Mouse (Mus musculus) forebrain, embryonic 13.5 days (tissue): ENCODE results near the gene Mypop. TPM values are rescaled to one million over a fixed set of nuclear protein-coding genes. Genes with fewer than 3 reads are reported as not detected.

ENCODE experiments used
- ATAC-seq: fragments of 200-750 bp; cut with Nextera tagmentation; 2 replicates; pipeline ENCODE4 v1.8.0; 2017
- H3K27ac ChIP-seq: fragments of 300-500 bp; sonication (generic); 2 replicates; pipeline ENCODE4 v1.5.1; 2015; ENCODE audit warnings: inconsistent platforms, mild to moderate bottlenecking, moderate library complexity
- H3K27me3 ChIP-seq: fragments of 300-500 bp; sonication (generic); 2 replicates; pipeline ENCODE4 v1.6.1; 2015; ENCODE audit warnings: mild to moderate bottlenecking, inconsistent platforms
- H3K36me3 ChIP-seq: fragments of 300-500 bp; sonication (generic); 2 replicates; pipeline ENCODE4 v1.6.1; 2015; ENCODE audit warnings: mild to moderate bottlenecking, inconsistent platforms; ENCODE audit not compliant: poor library complexity, severe bottlenecking
- H3K4me1 ChIP-seq: fragments of 300-500 bp; sonication (generic); 2 replicates; pipeline ENCODE4 v1.6.1; 2015; ENCODE audit warnings: inconsistent platforms
- H3K4me2 ChIP-seq: fragments of 300-500 bp; sonication (generic); 2 replicates; pipeline ENCODE4 v1.6.1; 2015; ENCODE audit warnings: inconsistent platforms, mild to moderate bottlenecking, moderate library complexity
- H3K4me3 ChIP-seq: fragments of 300-500 bp; sonication (generic); 2 replicates; pipeline ENCODE4 v1.5.1; 2015; ENCODE audit warnings: mild to moderate bottlenecking, inconsistent platforms
- H3K9ac ChIP-seq: fragments of 300-500 bp; sonication (generic); 2 replicates; pipeline ENCODE4 v1.6.1; 2015; ENCODE audit warnings: mild to moderate bottlenecking, inconsistent platforms
- H3K9me3 ChIP-seq: fragments of 300-500 bp; sonication (generic); replicated peaks from 2 replicates; pipeline ENCODE4 v1.6.1; 2016; ENCODE audit warnings: inconsistent platforms
- WGBS: fragments of 180-500 bp; shearing (Covaris S2); methylation state at CpG from one replicate; pipeline ENCODE4 v1.1.7; 2015; 5-methylcytosine and 5-hydroxymethylcytosine counted together
- polyA plus RNA-seq: library from polyadenylated mRNA; unstranded; fragments of >200 nt; fragmentation: Nextera tagmentation; extraction: Ambion mirVana; gene quantifications from 2 replicates; pipeline ENCODE4 v1.2.1, GENCODE M21; 2015

The Mypop gene
- polyA plus RNA-seq, 1 experiment from 2014 or later: 2.8 TPM

- WGBS: 6% methylated on average over 30 of the region's 30 CpGs
- H3K27ac ChIP-seq: 0 out of 2 replicates have a peak within 1 kb of the TSS, but pooled peaks have one; percentile 48
- peak; percentile 7; the same call in 1 of the 2 replicates for ATAC-seq
Measured at GRCm38 (mm10) chr7:19023357-19023814, 32.3 kb downstream of the Mypop start, which contains the start of gene Foxa3. TSS of gene Foxa3 (minus strand) at chr7:19023538.

DNA sequence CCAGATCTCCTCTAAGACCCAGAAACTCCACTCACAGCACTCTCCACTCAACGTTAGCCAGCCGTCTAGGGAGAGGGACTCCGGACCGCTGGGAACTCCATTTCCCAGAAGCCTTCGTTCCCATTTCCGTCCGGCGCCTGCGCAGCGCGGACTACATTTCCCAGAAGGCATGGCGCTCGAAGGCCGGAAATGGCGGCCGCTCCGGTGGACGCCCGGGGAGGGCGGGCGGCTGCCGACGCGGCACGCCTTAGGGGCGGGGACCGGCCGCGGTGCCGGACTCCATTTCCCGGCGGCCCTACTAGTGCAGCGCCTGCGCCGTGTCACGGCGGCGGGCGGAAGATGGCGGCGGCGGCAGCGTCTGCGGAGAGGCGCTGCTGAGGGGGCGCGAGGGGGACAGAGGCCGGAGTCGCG is 33.1 kb downstream of the Mypop start, which contains the start of gene Sympk:
TSS of gene Sympk (plus strand) at position 282 of the 411 bp plus-strand sequence.
- Histone ChIP-seq H3K27ac (peak within 1 kb of the TSS; percentile 48; the same call in 1 of the 2 replicates), H3K4me3 (peak within 1 kb of the TSS; percentile 95), H3K4me1 (peaks cover 18% of the 10 kb centered on the region), H3K4me2 (peak within 1 kb of the TSS; percentile 92), H3K9me3 (no peaks in the 10 kb centered on the region), H3K9ac (peak within 1 kb of the TSS; percentile 92), H3K27me3 (peaks cover 43% of the 10 kb centered on the region), H3K36me3 (peaks cover 7% of the 10 kb centered on the region)
- peak; percentile 98 for ATAC-seq
- under 1% methylated on average over 50 of the region's 50 CpGs for WGBS

More at GRCm38 (mm10) chr7:19023357-19023814, 32.3 kb downstream of the Mypop start, which contains the start of gene Foxa3:
- peak within 1 kb of the TSS; percentile 92 for H3K9ac ChIP-seq
- H3K9me3 ChIP-seq: no peaks in the 10 kb centered on the region
- peaks cover 18% of the 10 kb centered on the region for H3K4me1 ChIP-seq
- H3K4me2 ChIP-seq: peak within 1 kb of the TSS; percentile 92
- peaks cover 43% of the 10 kb centered on the region for H3K27me3 ChIP-seq
- peak within 1 kb of the TSS; percentile 95 for H3K4me3 ChIP-seq
- peaks cover under 1% of the 10 kb centered on the region; the same call in 1 of the 2 replicates for H3K36me3 ChIP-seq

GRCm38 (mm10) chr7:19024581-19025255 is 33.7 kb downstream of the Mypop start:
- Histone ChIP-seq H3K9me3 (no peaks in the 10 kb centered on the region), H3K4me1 (peaks cover 18% of the 10 kb centered on the region), H3K4me3 (peak overlapping the region; percentile 95), H3K4me2 (peak overlapping the region; percentile 92), H3K27me3 (peaks cover 40% of the 10 kb centered on the region), H3K36me3 (peaks cover 14% of the 10 kb centered on the region), H3K27ac (peak overlapping the region; percentile 48; the same call in 1 of the 2 replicates), H3K9ac (peak overlapping the region; percentile 92)
- 2% methylated on average over 32 of the region's 36 CpGs for WGBS
- ATAC-seq: peak; percentile 64

GRCm38 (mm10) chr7:19028067-19028466 is 37.0 kb downstream of the Mypop start:
- no peak overlapping the region for H3K9ac ChIP-seq

GRCm38 (mm10) chr7:19029084-19029653 is 38.1 kb downstream of the Mypop start:
- H3K27ac ChIP-seq: no peak overlapping the region
- H3K4me2 ChIP-seq: no peak overlapping the region
- H3K27me3 ChIP-seq: no peaks in the 10 kb centered on the region
- WGBS: 64% methylated on average over 6 of the region's 6 CpGs
- H3K9ac ChIP-seq: no peak overlapping the region
- peaks cover 56% of the 10 kb centered on the region for H3K36me3 ChIP-seq
- peaks cover 18% of the 10 kb centered on the region for H3K4me1 ChIP-seq
- H3K9me3 ChIP-seq: no peaks in the 10 kb centered on the region
- ATAC-seq: no peak
- H3K4me3 ChIP-seq: no peak overlapping the region

More at GRCm38 (mm10) chr7:19028067-19028466, 37.0 kb downstream of the Mypop start:
- H3K4me3 ChIP-seq: no peak overlapping the region
- H3K4me1 ChIP-seq: peaks cover 18% of the 10 kb centered on the region
- no peak overlapping the region for H3K27ac ChIP-seq
- no peaks in the 10 kb centered on the region for H3K9me3 ChIP-seq
- ATAC-seq: no peak
- H3K4me2 ChIP-seq: no peak overlapping the region
- peaks cover 8% of the 10 kb centered on the region for H3K27me3 ChIP-seq
- peaks cover 46% of the 10 kb centered on the region for H3K36me3 ChIP-seq

- no peak for ATAC-seq
- H3K9ac ChIP-seq: no peak overlapping the region
- H3K36me3 ChIP-seq: peaks cover 80% of the 10 kb centered on the region
- H3K27ac ChIP-seq: no peak overlapping the region
- H3K4me2 ChIP-seq: no peak overlapping the region
- WGBS: 67% methylated on average over 4 of the region's 4 CpGs
- H3K27me3 ChIP-seq: no peaks in the 10 kb centered on the region
- H3K9me3 ChIP-seq: no peaks in the 10 kb centered on the region
- no peak overlapping the region for H3K4me3 ChIP-seq
- H3K4me1 ChIP-seq: no peaks in the 10 kb centered on the region
Measured at GRCm38 (mm10) chr7:19031641-19032040, 40.6 kb downstream of the Mypop start.

GRCm38 (mm10) chr7:19044616-19045015 is 53.6 kb downstream of the Mypop start:
- 94% methylated on average over 6 of the region's 6 CpGs for WGBS
- Histone ChIP-seq H3K9me3 (no peaks in the 10 kb centered on the region), H3K9ac (no peak overlapping the region), H3K4me3 (no peak overlapping the region), H3K27me3 (no peaks in the 10 kb centered on the region), H3K4me1 (no peaks in the 10 kb centered on the region), H3K36me3 (peaks cover 100% of the 10 kb centered on the region), H3K27ac (no peak overlapping the region), H3K4me2 (no peak overlapping the region)
- ATAC-seq: no peak

- H3K9me3 ChIP-seq: no peaks in the 10 kb centered on the region
- no peak overlapping the region for H3K9ac ChIP-seq
- no peaks in the 10 kb centered on the region for H3K27me3 ChIP-seq
- H3K4me1 ChIP-seq: no peaks in the 10 kb centered on the region
- H3K27ac ChIP-seq: no peak overlapping the region
- H3K36me3 ChIP-seq: peaks cover 100% of the 10 kb centered on the region
- no peak overlapping the region for H3K4me2 ChIP-seq
- H3K4me3 ChIP-seq: no peak overlapping the region
- no peak for ATAC-seq
- 94% methylated on average over 11 of the region's 11 CpGs for WGBS
Measured at GRCm38 (mm10) chr7:19046286-19047069, 55.4 kb downstream of the Mypop start.

GRCm38 (mm10) chr7:19048006-19048527 is 57.0 kb downstream of the Mypop start:
- no peaks in the 10 kb centered on the region for H3K27me3 ChIP-seq
- no peaks in the 10 kb centered on the region for H3K4me1 ChIP-seq
- H3K9me3 ChIP-seq: no peaks in the 10 kb centered on the region
- ATAC-seq: no peak
- no peak overlapping the region for H3K4me3 ChIP-seq
- WGBS: 93% methylated on average over 14 of the region's 14 CpGs
- no peak overlapping the region for H3K4me2 ChIP-seq
- no peak overlapping the region for H3K9ac ChIP-seq
- no peak overlapping the region for H3K27ac ChIP-seq
- peaks cover 99% of the 10 kb centered on the region for H3K36me3 ChIP-seq

- peaks cover 5% of the 10 kb centered on the region; the same call in 1 of the 2 replicates for H3K4me1 ChIP-seq
- H3K9ac ChIP-seq: no peak overlapping the region
- no peak overlapping the region for H3K4me3 ChIP-seq
- no peak overlapping the region for H3K27ac ChIP-seq
- no peak overlapping the region for H3K4me2 ChIP-seq
- H3K27me3 ChIP-seq: no peaks in the 10 kb centered on the region
- H3K36me3 ChIP-seq: peaks cover 87% of the 10 kb centered on the region
- H3K9me3 ChIP-seq: no peaks in the 10 kb centered on the region
- ATAC-seq: no peak
- 96% methylated on average over 5 of the region's 5 CpGs for WGBS
Measured at GRCm38 (mm10) chr7:19049252-19049651, 58.2 kb downstream of the Mypop start.

DNA sequence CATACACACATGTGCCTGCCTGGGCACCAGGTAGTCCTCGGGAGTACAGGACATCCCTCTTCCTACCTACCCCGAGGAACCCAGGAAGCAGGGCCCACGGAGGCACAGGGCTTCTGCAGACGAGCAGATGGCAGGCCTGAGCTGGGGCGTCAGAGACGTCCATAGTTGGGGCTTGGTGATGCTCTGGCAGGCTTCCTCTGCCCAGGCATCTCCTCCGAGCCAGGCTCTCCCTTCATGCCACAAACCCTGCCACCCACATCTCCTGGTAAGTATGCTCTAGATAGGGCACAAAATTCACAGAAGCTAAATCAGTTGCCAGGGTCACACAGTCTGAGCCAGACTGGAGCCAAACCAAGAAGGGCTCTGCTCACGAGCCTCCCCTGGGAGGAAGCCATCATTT is 59.1 kb downstream of the Mypop start:
- no peaks in the 10 kb centered on the region for H3K27me3 ChIP-seq
- H3K4me1 ChIP-seq: peaks cover 12% of the 10 kb centered on the region
- H3K27ac ChIP-seq: no peak overlapping the region
- no peaks in the 10 kb centered on the region for H3K9me3 ChIP-seq
- no peak for ATAC-seq
- 94% methylated on average over 8 of the region's 8 CpGs for WGBS
- peaks cover 78% of the 10 kb centered on the region for H3K36me3 ChIP-seq
- no peak overlapping the region for H3K4me3 ChIP-seq
- H3K9ac ChIP-seq: no peak overlapping the region
- H3K4me2 ChIP-seq: no peak overlapping the region
